Mouse (Mus musculus) forebrain, embryonic 13.5 days (tissue): ENCODE data around the gene Mcur1. TPM values are rescaled to one million over a fixed set of nuclear protein-coding genes. Genes with fewer than 3 reads are reported as not detected.

Source experiments
- ATAC-seq: fragments of 200-750 bp; cut with Nextera tagmentation; 2 replicates; pipeline ENCODE4 v1.8.0; 2017
- H3K27ac ChIP-seq: fragments of 300-500 bp; sonication (generic); 2 replicates; pipeline ENCODE4 v1.5.1; 2015; ENCODE audit warnings: inconsistent platforms, mild to moderate bottlenecking, moderate library complexity
- H3K27me3 ChIP-seq: fragments of 300-500 bp; sonication (generic); 2 replicates; pipeline ENCODE4 v1.6.1; 2015; ENCODE audit warnings: mild to moderate bottlenecking, inconsistent platforms
- H3K36me3 ChIP-seq: fragments of 300-500 bp; sonication (generic); 2 replicates; pipeline ENCODE4 v1.6.1; 2015; ENCODE audit warnings: mild to moderate bottlenecking, inconsistent platforms; ENCODE audit not compliant: poor library complexity, severe bottlenecking
- H3K4me1 ChIP-seq: fragments of 300-500 bp; sonication (generic); 2 replicates; pipeline ENCODE4 v1.6.1; 2015; ENCODE audit warnings: inconsistent platforms
- H3K4me2 ChIP-seq: fragments of 300-500 bp; sonication (generic); 2 replicates; pipeline ENCODE4 v1.6.1; 2015; ENCODE audit warnings: inconsistent platforms, mild to moderate bottlenecking, moderate library complexity
- H3K4me3 ChIP-seq: fragments of 300-500 bp; sonication (generic); 2 replicates; pipeline ENCODE4 v1.5.1; 2015; ENCODE audit warnings: mild to moderate bottlenecking, inconsistent platforms
- H3K9ac ChIP-seq: fragments of 300-500 bp; sonication (generic); 2 replicates; pipeline ENCODE4 v1.6.1; 2015; ENCODE audit warnings: mild to moderate bottlenecking, inconsistent platforms
- H3K9me3 ChIP-seq: fragments of 300-500 bp; sonication (generic); replicated peaks from 2 replicates; pipeline ENCODE4 v1.6.1; 2016; ENCODE audit warnings: inconsistent platforms
- WGBS: fragments of 180-500 bp; shearing (Covaris S2); methylation state at CpG from one replicate; pipeline ENCODE4 v1.1.7; 2015; 5-methylcytosine and 5-hydroxymethylcytosine counted together
- polyA plus RNA-seq: library from polyadenylated mRNA; unstranded; fragments of >200 nt; fragmentation: Nextera tagmentation; extraction: Ambion mirVana; gene quantifications from 2 replicates; pipeline ENCODE4 v1.2.1, GENCODE M21; 2015

The Mcur1 gene
- polyA plus RNA-seq, 1 experiment from 2014 or later, result 9.6 TPM

DNA sequence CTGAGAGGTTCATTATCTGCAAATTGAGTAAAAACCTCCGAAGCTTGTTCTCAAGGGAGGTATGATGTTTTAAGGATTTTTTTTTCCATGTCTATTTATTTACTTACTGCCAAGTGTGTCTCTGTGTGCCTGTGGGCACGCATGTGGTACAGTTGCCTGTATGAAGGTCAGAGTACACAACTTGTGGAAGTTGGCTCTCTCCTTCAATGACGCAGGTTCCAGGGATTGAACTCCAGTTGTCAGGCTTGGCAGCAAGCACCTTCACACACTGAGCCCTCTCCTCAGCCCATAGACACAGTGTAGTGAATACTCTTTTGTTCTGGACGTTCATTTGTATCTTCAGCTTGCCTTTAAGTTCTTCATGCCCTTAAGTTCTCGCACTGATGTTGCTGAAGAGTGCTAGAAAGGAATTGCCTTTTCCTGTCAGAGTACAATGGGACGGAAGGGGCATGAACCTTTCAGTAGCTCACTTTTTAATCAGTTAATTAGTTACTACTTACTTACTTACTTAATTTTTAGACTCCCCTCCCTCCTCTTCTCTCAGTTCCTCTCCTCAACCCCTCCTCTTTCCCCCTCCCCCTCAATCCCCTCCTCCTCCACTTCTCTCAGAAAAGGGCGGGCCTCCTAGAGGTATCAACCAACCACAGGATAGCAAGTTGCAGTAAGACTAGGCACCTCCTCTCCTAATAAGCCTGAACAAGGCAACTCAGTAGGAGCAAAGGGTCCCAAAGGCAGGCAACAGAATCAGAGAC, 60.1 kb downstream of the Mcur1 start:
- no peaks in the 10 kb centered on the region for H3K36me3 ChIP-seq
- no peak overlapping the region for H3K27ac ChIP-seq
- no peaks in the 10 kb centered on the region for H3K27me3 ChIP-seq
- ATAC-seq, result no peak
- H3K4me2 ChIP-seq, result no peak overlapping the region
- peaks cover 14% of the 10 kb centered on the region for H3K4me1 ChIP-seq
- no peak overlapping the region for H3K4me3 ChIP-seq
- H3K9ac ChIP-seq, result no peak overlapping the region
- H3K9me3 ChIP-seq, result no peaks in the 10 kb centered on the region
- 68% methylated on average over 7 of the region's 7 CpGs for WGBS

DNA sequence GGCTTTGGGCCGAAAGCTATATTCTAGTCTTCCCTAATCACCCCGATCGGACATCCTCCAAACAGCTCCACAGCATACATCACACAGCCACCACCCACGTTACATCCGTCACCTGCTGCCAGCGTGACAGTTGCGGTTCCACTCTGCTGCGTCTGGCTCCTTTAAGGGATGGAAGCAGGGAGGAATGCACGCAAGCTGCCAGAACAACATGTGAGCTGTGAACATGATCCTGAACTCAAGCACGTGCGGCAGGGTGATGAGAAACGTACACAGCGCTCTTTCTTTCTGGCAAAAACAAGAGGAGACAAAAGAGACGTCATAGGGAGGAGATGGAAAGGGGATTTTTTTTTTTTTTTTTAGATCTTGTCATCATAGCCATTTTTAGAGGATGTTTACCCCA, 61.1 kb downstream of the Mcur1 start:
- 72% methylated on average over 14 of the region's 14 CpGs for WGBS
- Histone ChIP-seq H3K9ac (no peak overlapping the region), H3K4me3 (no peak overlapping the region), H3K4me1 (peaks cover 11% of the 10 kb centered on the region), H3K27ac (no peak overlapping the region), H3K4me2 (no peak overlapping the region), H3K9me3 (no peaks in the 10 kb centered on the region), H3K36me3 (no peaks in the 10 kb centered on the region), H3K27me3 (no peaks in the 10 kb centered on the region)
- peak; percentile 61; the same call in 1 of the 2 replicates for ATAC-seq

DNA sequence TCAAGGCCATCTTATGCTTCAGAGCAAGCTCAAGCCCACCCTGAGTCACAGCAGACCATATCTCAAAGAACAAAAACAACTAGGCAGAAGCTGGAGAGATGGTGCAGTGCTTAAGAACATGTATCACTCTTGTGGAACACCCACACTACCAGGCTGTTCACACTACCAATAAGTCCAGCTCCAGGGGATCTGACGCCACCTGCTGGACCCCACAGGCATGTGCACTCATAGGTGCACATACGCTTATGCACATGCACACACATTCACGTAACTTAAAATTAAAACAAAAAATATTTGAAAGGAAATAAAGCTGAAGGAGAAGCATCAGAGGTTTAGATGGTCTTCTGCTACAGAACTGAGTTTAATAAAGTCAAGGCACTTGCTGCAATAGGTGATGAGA, 62.2 kb downstream of the Mcur1 start:
- no peak overlapping the region for H3K4me3 ChIP-seq
- no peaks in the 10 kb centered on the region for H3K9me3 ChIP-seq
- H3K27ac ChIP-seq, result no peak overlapping the region
- over 99% methylated on average over 3 of the region's 3 CpGs for WGBS
- H3K9ac ChIP-seq, result no peak overlapping the region
- no peaks in the 10 kb centered on the region for H3K27me3 ChIP-seq
- H3K4me1 ChIP-seq, result 0 out of 2 replicates have a peak, but pooled peaks cover 6% of the 10 kb centered on the region
- no peak for ATAC-seq
- H3K4me2 ChIP-seq, result no peak overlapping the region
- H3K36me3 ChIP-seq, result no peaks in the 10 kb centered on the region

DNA sequence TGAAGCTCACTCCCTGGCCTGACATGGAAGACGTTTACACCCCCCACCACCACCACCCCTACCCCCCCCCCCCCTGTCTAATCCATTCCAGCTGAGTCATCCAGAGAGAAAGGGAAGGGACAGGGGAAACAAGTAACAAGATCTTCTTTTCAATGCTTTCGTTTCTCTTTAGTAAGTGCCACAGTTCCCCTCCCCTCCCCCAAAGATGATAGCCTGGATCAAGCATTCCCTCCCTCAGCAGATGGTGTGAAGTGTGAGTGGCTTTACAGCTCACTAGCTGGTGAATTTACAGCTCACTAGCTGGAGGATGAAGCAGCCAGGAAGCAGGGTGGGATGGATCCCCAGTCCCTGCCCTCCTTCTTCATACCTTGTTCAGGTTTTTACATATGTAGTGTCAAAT, 63.3 kb downstream of the Mcur1 start:
- no peak overlapping the region for H3K27ac ChIP-seq
- no peak for ATAC-seq
- no peaks in the 10 kb centered on the region for H3K9me3 ChIP-seq
- 0 out of 2 replicates have a peak, but pooled peaks cover 6% of the 10 kb centered on the region for H3K4me1 ChIP-seq
- no peaks in the 10 kb centered on the region for H3K36me3 ChIP-seq
- WGBS, result 3% methylated on average over 2 of the region's 2 CpGs
- no peaks in the 10 kb centered on the region for H3K27me3 ChIP-seq
- no peak overlapping the region for H3K4me3 ChIP-seq
- no peak overlapping the region for H3K9ac ChIP-seq
- H3K4me2 ChIP-seq, result no peak overlapping the region

DNA sequence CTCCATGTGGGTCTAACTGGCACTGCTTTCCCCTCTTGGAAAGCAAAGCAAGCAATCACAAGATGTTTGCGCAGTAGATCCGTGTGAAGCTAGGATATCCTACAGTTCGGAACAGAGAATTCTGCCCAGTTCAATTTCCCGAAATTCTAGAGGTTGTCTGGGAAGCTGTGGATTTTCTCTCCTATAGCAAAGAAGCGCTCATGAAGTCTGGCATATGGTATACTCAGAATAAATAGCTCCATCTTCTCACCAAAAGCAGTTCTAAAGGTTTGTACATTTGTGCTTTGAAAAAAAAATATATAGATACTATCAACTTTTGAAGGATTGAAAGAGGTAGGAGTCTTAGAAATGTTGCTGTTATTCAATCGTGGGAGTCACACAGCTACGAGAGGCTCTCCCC, 64.3 kb downstream of the Mcur1 start:
- Histone ChIP-seq H3K27ac (no peak overlapping the region), H3K4me2 (no peak overlapping the region), H3K27me3 (no peaks in the 10 kb centered on the region), H3K36me3 (no peaks in the 10 kb centered on the region), H3K9me3 (no peaks in the 10 kb centered on the region), H3K4me3 (no peak overlapping the region), H3K9ac (no peak overlapping the region), H3K4me1 (0 out of 2 replicates have a peak, but pooled peaks cover 6% of the 10 kb centered on the region)
- 91% methylated on average over 7 of the region's 7 CpGs for WGBS
- ATAC-seq, result no peak

DNA sequence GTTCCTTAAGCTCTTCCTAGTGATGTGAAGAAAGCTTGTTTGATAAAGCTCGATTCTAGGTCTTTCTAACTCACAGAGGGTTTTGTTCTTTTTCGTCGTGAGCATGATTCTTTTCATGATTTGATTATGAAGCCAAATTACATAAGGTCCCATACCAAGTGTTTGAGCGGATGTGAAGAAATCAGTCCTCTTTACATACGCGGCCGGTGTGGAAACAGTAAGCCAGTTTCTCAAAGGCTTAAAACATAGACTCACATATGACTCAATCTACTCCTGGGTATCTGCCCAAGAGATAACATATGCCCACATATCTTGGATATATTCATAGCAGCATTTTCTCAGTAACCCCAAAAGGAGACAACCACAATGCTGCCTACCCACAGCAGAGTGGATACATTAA, 66.3 kb downstream of the Mcur1 start:
- no peaks in the 10 kb centered on the region for H3K9me3 ChIP-seq
- no peaks in the 10 kb centered on the region for H3K27me3 ChIP-seq
- no peak overlapping the region for H3K4me2 ChIP-seq
- no peak overlapping the region for H3K4me3 ChIP-seq
- H3K27ac ChIP-seq, result no peak overlapping the region
- H3K9ac ChIP-seq, result no peak overlapping the region
- 90% methylated on average over 7 of the region's 7 CpGs for WGBS
- 0 out of 2 replicates have a peak, but pooled peaks cover 6% of the 10 kb centered on the region for H3K4me1 ChIP-seq
- no peaks in the 10 kb centered on the region for H3K36me3 ChIP-seq
- ATAC-seq, result no peak

DNA sequence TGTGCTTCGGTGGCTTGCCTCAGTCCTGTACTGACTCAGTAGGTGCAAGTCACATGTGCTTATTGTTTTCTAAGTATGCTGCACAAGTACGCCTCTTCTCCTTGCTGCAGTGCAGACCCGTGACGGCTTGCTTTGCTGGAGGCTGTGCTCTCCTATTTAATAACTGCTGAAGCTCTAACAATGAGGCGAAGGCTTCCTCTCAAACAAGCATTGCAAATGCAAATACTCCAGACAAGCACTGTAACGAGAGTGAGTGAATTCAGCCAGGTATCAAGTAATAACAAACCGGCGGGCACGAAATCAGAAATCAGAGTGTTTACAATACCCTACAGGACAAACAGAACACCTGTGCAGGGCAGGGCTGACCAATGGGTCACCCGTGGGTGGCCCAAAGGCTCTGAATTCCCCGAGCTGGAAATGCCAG, 66.9 kb downstream of the Mcur1 start:
- 57% methylated on average over 11 of the region's 11 CpGs for WGBS
- no peak overlapping the region for H3K4me2 ChIP-seq
- H3K27ac ChIP-seq, result no peak overlapping the region
- H3K9ac ChIP-seq, result 0 out of 2 replicates have a peak overlapping the region, but pooled peaks have one; percentile 10
- H3K4me1 ChIP-seq, result 0 out of 2 replicates have a peak, but pooled peaks cover 6% of the 10 kb centered on the region
- no peak overlapping the region for H3K4me3 ChIP-seq
- no peaks in the 10 kb centered on the region for H3K36me3 ChIP-seq
- no peaks in the 10 kb centered on the region for H3K27me3 ChIP-seq
- peak; percentile 50; the same call in 1 of the 2 replicates for ATAC-seq
- no peaks in the 10 kb centered on the region for H3K9me3 ChIP-seq

Other genes starting within 250 kb of the Mcur1 start
- gene Sirt5, start 194.7 kb downstream of the Mcur1 start, polyA plus RNA-seq, result 41.0 and 42.1 TPM in 2 replicates
- gene Nol7, start 161.8 kb downstream of the Mcur1 start, polyA plus RNA-seq, result 197 and 228 TPM in 2 replicates
- 12.4 and 12.7 TPM in 2 replicates for gene Ranbp9, start 78.9 kb downstream of the Mcur1 start, polyA plus RNA-seq
- gene Rnf182, start 55.5 kb upstream of the Mcur1 start, polyA plus RNA-seq, result 24.8 and 26.3 TPM in 2 replicates
- 3.8 TPM in 2 replicates for gene Cd83, start 224.6 kb upstream of the Mcur1 start, polyA plus RNA-seq